Mouse (Mus musculus): ENCODE data around the gene Ctnnb1. TPM values are rescaled to one million over a fixed set of nuclear protein-coding genes. Genes with fewer than 3 reads are reported as not detected.

The Ctnnb1 gene
- polyA plus RNA-seq, 1 experiment from 2014 or later, result 363 TPM

DNA sequence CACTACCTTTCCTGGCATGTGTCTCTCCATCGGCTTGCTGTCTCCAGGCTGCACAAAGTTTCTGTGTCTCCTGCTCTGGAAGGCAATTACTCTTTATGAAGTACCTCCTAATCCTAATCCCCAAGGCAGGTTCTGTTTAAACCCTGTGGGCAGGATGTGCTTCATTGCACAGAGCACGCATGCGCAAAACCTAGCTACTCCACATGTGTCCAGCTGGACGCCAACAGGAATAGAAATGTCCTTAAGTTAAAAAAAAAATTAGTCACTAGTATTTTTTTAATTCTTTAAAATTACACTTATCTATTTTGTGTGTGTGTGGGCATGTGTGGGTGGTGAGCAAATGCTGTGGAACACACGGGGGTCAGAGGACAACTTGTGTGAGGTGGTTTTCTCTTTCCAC, 10.8 kb upstream of the Ctnnb1 start:
- no peak for TF ChIP-seq CTCF (IDR thresholded peaks at IDR 0.05; ENCODE audit: low read depth)
- H3K27ac ChIP-seq (ENCODE audit: low read depth, low read length), result no peak overlapping the region
- no peaks in the 10 kb centered on the region; the same call in 1 of the 2 replicates for H3K9me3 ChIP-seq (ENCODE audit: control insufficient read depth)
- H3K9ac ChIP-seq (ENCODE audit: low read depth, low read length), result no peak overlapping the region
- no peaks in the 10 kb centered on the region; the same call in 1 of the 2 replicates for H3K4me1 ChIP-seq (replicated peaks; ENCODE audit: control insufficient read depth, insufficient read depth, low read length)
- no peak overlapping the region for H3K4me2 ChIP-seq (replicated peaks; ENCODE audit: low read depth)
- no peaks in the 10 kb centered on the region for H3K27me3 ChIP-seq (replicated peaks; ENCODE audit: control insufficient read depth, insufficient read depth, low read length)
- no peak for ATAC-seq
- H3K4me3 ChIP-seq (ENCODE audit: low read depth, low read length), result no peak overlapping the region
- WGBS, result 66% methylated on average over 5 of the region's 5 CpGs
- H3K36me3 ChIP-seq (ENCODE audit: control insufficient read depth, insufficient read depth), result no peaks in the 10 kb centered on the region

- H3K27ac ChIP-seq (ENCODE audit: low read depth, low read length), result no peak overlapping the region
- WGBS, result 26% methylated on average over 6 of the region's 6 CpGs
- no peak overlapping the region for H3K4me2 ChIP-seq (replicated peaks; ENCODE audit: low read depth)
- no peak for ATAC-seq
- no peaks in the 10 kb centered on the region; the same call in 1 of the 2 replicates for H3K9me3 ChIP-seq (ENCODE audit: control insufficient read depth)
- H3K9ac ChIP-seq (ENCODE audit: low read depth, low read length), result no peak overlapping the region
- no peaks in the 10 kb centered on the region; the same call in 1 of the 2 replicates for H3K4me1 ChIP-seq (replicated peaks; ENCODE audit: control insufficient read depth, insufficient read depth, low read length)
- no peaks in the 10 kb centered on the region for H3K27me3 ChIP-seq (replicated peaks; ENCODE audit: control insufficient read depth, insufficient read depth, low read length)
- H3K4me3 ChIP-seq (ENCODE audit: low read depth, low read length), result no peak overlapping the region
- no peak for TF ChIP-seq CTCF (IDR thresholded peaks at IDR 0.05; ENCODE audit: low read depth)
- no peaks in the 10 kb centered on the region for H3K36me3 ChIP-seq (ENCODE audit: control insufficient read depth, insufficient read depth)
These were observed 10.4 kb upstream of the Ctnnb1 start for GRCm38 (mm10) chr9:120918642-120919041.

- peak; percentile 75 for ATAC-seq
- Histone ChIP-seq H3K27me3 (replicated peaks; ENCODE audit: control insufficient read depth, insufficient read depth, low read length) (no peaks in the 10 kb centered on the region), H3K27ac (ENCODE audit: low read depth, low read length) (no peak overlapping the region), H3K4me3 (ENCODE audit: low read depth, low read length) (no peak overlapping the region), H3K36me3 (ENCODE audit: control insufficient read depth, insufficient read depth) (no peaks in the 10 kb centered on the region), H3K9me3 (ENCODE audit: control insufficient read depth) (no peaks in the 10 kb centered on the region; the same call in 1 of the 2 replicates), H3K9ac (ENCODE audit: low read depth, low read length) (no peak overlapping the region), H3K4me2 (replicated peaks; ENCODE audit: low read depth) (0 out of 2 replicates have a peak overlapping the region, but pooled peaks have one; percentile 10), H3K4me1 (replicated peaks; ENCODE audit: control insufficient read depth, insufficient read depth, low read length) (no peaks in the 10 kb centered on the region; the same call in 1 of the 2 replicates)
- 46% methylated on average over 5 of the region's 5 CpGs for WGBS
- no peak for TF ChIP-seq CTCF (IDR thresholded peaks at IDR 0.05; ENCODE audit: low read depth)
These were observed 9.9 kb upstream of the Ctnnb1 start for GRCm38 (mm10) chr9:120919130-120919529.

- 50% methylated on average over 1 of the region's 1 CpGs for WGBS
- H3K4me2 ChIP-seq (replicated peaks; ENCODE audit: low read depth), result no peak overlapping the region
- no peaks in the 10 kb centered on the region for H3K27me3 ChIP-seq (replicated peaks; ENCODE audit: control insufficient read depth, insufficient read depth, low read length)
- no peaks in the 10 kb centered on the region for H3K4me1 ChIP-seq (replicated peaks; ENCODE audit: control insufficient read depth, insufficient read depth, low read length)
- H3K4me3 ChIP-seq (ENCODE audit: low read depth, low read length), result no peak overlapping the region
- H3K27ac ChIP-seq (ENCODE audit: low read depth, low read length), result no peak overlapping the region
- TF ChIP-seq CTCF (IDR thresholded peaks at IDR 0.05; ENCODE audit: low read depth), result no peak
- no peaks in the 10 kb centered on the region for H3K9me3 ChIP-seq (ENCODE audit: control insufficient read depth)
- no peaks in the 10 kb centered on the region for H3K36me3 ChIP-seq (ENCODE audit: control insufficient read depth, insufficient read depth)
- ATAC-seq, result no peak
- no peak overlapping the region for H3K9ac ChIP-seq (ENCODE audit: low read depth, low read length)
These were observed 2.9 kb upstream of the Ctnnb1 start for GRCm38 (mm10) chr9:120926126-120926525.

DNA sequence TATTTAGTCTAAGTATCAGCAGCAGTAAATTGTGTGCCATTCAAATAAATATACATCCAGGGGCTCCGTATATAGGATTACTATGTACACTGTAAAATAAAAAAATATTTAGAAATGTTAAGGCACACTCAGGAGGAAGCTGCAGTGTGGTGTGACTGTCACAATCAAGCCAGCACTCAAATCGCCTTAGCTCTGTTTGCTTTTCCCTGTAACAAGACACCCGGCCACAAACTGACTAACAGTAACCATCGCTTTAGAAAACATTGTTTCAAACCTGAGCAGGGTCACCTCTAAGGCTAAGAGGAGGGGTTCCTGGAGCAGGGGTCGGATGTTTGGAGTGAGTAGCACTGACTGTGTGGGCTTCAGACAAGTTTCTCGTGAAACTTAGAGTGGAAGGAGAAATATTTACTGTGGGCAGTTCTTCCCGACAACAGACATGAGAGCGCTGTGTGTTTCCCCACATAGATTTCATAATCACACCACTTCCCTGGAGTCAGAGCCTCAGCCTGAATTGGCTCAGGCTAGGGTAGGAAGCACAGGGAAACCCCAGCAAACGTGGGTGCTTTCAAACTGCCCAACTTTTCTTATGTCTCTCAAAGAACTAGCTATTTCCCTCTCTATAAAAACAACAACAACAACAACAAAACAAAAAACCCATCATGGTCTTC, 1.9 kb upstream of the Ctnnb1 start:
- Histone ChIP-seq H3K36me3 (ENCODE audit: control insufficient read depth, insufficient read depth) (no peaks in the 10 kb centered on the region), H3K4me2 (replicated peaks; ENCODE audit: low read depth) (no peak overlapping the region), H3K4me1 (replicated peaks; ENCODE audit: control insufficient read depth, insufficient read depth, low read length) (no peaks in the 10 kb centered on the region), H3K4me3 (ENCODE audit: low read depth, low read length) (no peak overlapping the region), H3K9me3 (ENCODE audit: control insufficient read depth) (no peaks in the 10 kb centered on the region), H3K27ac (ENCODE audit: low read depth, low read length) (no peak overlapping the region), H3K27me3 (replicated peaks; ENCODE audit: control insufficient read depth, insufficient read depth, low read length) (no peaks in the 10 kb centered on the region), H3K9ac (ENCODE audit: low read depth, low read length) (no peak overlapping the region)
- WGBS, result 22% methylated on average over 9 of the region's 9 CpGs
- TF ChIP-seq CTCF (IDR thresholded peaks at IDR 0.05; ENCODE audit: low read depth), result no peak
- no peak for ATAC-seq

- no peak overlapping the region for H3K4me2 ChIP-seq (replicated peaks; ENCODE audit: low read depth)
- H3K27me3 ChIP-seq (replicated peaks; ENCODE audit: control insufficient read depth, insufficient read depth, low read length), result no peaks in the 10 kb centered on the region
- H3K27ac ChIP-seq (ENCODE audit: low read depth, low read length), result no peak overlapping the region
- no peaks in the 10 kb centered on the region for H3K36me3 ChIP-seq (ENCODE audit: control insufficient read depth, insufficient read depth)
- no peak for ATAC-seq
- H3K9ac ChIP-seq (ENCODE audit: low read depth, low read length), result no peak overlapping the region
- no peak for TF ChIP-seq CTCF (IDR thresholded peaks at IDR 0.05; ENCODE audit: low read depth)
- H3K9me3 ChIP-seq (ENCODE audit: control insufficient read depth), result no peaks in the 10 kb centered on the region
- H3K4me1 ChIP-seq (replicated peaks; ENCODE audit: control insufficient read depth, insufficient read depth, low read length), result no peaks in the 10 kb centered on the region
- no peak overlapping the region for H3K4me3 ChIP-seq (ENCODE audit: low read depth, low read length)
- 96% methylated on average over 12 of the region's 12 CpGs for WGBS
These were observed 1.0 kb downstream of the Ctnnb1 start for GRCm38 (mm10) chr9:120930021-120930420.

Measured in intestine, postnatal 0 days (tissue).